Mouse (Mus musculus) embryo, embryonic 10.5 days (tissue): Measurements from ENCODE around the gene Gal3st3.
A peak's percentile ranks its signal among the peaks of the same experiment; 100 is the strongest.

ENCODE experiments used
- DNase-seq: peaks from one replicate; pipeline ENCODE4 v3.0.0-alpha.2; 2015; ENCODE audit warnings: low spot score

The Gal3st3 gene

DNA sequence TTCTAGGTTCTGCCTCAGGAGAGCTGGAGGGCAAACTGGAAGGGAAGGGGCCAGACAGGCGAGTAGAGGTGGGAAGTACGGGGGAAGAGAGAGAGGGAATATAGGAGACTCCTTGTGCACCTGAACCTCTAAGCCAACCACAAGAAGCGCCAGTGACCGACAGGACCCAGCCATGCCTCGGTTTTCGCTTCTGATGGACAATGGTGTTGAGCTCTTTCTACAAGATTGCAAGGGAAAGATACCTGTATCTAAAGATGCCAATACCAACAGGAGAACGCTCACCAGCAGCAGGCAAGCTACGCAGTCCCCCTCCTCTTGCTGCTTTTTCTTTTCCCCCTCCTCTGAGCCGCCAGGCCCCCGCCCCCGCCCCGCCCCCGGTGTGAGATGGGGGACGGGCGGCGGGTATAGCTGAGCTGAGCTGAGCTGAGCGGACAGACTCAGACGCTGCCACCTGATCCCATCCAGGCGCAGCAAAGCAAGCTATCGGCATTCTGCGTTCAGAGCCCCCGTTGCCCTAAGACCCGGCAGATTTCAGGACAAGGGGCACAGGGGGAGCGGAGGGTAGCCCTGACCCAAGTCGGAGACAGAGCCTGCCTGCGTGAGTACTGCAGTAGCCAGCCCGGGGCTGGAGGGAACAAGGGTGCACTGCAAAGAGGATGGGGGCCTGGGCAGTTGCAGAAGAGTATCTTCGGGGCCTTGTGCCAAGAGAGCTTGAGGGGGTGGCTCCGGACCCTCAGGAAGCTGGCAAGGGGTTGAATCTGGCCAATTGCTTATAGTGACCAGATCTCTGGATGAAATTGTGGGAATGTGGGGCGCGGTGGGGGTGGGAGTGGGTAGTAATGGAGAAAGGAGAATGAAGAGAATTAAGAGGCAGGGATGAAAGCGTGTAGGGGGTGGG lies at the start of gene Gal3st3:
Gene Gal3st3 (plus strand): TSS at position 429 of the 898 bp plus-strand sequence.
- peak; percentile 70 for DNase-seq

DNA sequence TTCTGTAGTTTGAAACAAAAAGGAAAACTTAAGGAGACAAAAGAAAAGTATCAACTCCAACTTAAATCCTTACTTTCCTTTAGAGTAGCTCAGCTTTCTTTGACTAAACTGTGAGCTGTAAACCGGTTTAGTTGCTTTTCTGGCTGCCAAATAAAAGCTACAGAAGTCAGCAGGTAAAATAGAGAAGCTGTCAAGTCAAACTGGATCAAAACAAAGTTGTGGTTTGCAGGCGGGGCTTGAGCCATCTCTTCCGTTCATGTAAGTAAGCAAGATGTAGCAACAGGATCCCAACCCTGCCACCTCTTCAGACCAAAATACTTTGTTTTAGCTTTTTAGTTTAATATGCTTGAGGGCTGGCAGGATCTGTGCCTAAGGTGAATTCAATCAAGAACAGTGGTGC lies 41.0 kb upstream of the Gal3st3 start:
- DNase-seq: no peak

DNA sequence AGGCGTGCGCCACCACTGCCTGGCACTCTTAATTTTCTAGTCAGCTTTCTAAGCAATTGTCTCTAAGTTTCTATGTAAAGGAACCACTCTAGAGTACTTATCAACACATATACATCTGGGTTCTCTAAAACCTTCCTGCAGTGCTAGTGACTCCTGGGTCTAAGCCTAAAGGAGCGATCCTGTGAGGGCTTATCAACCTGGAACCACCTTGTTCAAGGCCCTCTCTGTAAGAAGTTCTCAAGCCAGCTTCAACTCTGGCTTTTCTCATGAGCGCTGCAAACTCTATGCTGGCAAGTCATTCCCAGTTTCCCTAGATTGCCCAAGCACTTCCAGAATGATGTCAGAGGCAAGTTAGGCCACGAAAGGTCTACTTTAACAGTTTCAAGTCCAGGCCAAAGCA lies 31.1 kb upstream of the Gal3st3 start:
- DNase-seq: no peak

DNA sequence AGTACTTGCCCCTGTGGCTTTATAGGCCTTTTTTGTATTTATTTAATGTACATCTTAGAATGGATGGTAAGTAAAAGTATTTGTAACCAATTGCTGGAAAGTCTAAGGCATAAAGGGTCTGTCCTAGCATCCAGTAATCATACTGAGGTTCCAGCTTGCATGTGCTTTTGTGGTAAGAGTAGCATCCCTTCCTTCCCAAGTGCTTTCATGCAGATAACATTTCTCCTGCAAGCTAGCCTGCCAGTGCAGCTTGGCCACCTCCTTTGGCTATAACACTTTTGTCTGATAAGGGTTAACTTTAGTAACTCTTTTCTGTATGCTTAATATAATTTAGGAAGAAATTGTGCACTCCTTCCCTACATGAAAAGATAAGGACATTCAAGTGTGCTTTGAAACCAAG lies 30.1 kb upstream of the Gal3st3 start:
- no peak for DNase-seq

DNA sequence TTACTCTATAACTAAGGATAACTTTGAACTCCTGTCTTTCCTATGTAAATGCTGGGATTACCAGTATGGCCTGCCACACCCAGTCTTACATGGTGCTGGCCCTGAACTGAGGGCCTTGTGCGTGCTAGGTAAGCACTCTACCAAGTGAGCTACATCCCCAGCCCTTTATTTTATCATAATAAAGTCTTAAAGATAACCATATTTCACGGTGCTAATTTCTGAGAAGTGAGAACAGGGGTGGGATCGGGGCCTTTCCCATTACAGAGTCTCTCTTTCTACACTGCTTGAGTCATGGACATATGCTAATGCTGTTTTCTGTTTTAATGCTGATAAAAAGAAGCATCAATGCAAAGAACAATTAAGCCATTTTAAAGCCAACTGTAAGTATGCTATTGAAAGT lies 29.3 kb upstream of the Gal3st3 start:
- DNase-seq: no peak

DNA sequence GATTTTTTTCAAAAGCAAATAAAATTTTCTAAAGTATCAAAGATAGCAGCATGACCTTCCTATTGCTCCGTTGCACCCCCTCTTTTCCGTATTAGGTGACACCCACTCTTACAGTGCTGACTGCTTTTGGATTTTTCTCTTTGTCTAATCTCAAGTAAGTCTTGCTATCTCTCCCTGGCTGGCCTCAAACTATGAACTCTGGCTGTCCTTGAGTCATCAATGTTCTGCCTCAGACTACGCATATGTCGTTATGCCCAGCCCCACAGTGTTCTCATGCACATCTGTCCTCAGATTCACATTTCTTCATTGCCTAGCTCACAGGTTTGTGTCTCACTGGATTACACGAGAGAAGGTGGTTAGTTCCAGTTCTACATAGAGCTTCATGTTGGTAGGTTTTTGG lies 28.7 kb upstream of the Gal3st3 start:
- no peak for DNase-seq

DNA sequence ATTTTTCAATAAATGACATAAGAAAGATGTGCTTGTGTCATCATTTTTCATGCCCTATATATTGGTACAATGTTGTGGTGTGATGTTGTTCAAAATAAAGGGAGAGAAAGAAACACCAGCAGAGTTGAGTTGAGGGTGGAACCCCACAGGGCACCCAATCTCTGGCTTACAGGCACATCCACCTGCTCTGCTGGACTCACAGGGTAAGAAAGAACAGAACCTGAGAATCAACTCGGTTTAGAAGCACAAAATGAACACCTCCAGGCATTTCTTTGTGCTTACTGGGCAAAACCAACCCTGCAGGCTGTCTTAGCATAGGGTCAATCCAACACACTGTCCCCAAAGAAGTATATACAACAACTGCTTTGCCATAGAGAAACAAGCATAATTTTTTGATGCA lies 26.7 kb upstream of the Gal3st3 start:
- no peak for DNase-seq

DNA sequence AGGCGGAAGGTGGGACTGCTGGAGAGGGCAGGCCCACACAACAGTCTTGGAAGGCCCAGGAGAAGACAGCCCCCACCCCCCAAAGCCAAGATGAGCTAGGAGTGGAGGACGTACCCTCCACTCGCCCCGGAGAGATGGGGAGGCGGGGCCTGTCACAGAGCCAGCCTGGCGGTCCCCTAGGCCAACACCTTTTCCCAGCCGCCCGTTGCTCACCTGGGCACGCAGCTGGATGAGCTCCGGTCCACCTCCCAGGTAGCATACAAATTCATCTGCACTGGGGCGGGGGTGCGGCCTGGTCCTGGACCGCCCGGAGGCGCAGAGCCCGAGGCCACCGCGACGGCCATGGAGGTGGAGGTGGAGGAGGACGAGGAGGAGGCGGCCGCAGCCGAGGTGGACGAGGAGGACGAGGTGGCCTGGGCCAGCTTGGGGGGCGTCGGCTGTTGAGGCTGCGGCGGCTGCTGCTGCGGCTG lies 25.8 kb upstream of the Gal3st3 start:
- DNase-seq: peak; percentile 61

DNA sequence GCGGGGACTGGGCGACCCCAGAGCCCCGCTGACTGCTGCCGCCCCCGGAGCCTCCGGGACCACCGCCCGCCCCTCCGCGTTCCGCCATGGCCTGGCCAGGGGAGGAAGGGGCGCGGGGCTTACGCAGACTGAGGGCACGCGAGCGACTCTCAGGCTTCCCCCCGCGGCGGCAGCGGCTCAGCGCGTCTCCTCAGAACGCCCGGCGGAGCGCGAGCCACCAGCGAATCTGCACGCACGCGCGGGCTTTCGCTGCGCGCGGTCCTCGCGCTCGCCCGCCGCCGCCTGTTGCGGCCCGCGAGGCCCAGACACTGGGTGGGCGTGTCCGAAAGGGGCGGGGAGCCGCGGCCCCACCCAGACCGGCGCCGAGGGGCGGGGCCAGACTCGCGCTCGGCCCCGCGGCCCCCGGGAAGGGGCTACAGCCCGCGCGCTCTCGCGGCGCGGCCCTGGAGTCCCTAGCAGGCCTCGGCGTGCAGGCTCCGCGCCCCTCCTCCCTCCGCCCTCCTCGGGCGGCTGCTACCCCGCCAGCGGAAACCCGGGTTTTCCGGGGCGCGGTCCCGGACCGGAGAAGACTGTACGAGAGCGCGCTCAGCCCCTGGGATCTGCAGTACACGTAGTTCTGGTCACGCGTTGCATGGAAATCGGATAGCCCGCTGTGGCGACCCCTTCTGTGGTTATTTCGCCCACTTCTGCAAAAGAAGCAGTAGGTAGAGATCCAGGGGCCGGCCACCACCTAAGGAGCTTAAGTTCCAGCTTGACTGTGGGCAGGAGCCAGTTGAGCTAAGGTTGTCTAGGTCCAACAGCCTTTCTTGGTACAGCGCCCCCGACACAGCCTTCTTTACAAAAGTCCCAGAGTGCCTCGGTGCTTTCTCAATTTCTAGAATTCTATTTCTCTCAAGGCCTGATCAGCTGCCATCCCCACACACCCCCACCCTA lies 25.1 kb upstream of the Gal3st3 start, which contains the start of gene Pacs1:
Gene Pacs1 (minus strand): TSS at position 319 of the 933 bp plus-strand sequence.
- DNase-seq: peak; percentile 93

DNA sequence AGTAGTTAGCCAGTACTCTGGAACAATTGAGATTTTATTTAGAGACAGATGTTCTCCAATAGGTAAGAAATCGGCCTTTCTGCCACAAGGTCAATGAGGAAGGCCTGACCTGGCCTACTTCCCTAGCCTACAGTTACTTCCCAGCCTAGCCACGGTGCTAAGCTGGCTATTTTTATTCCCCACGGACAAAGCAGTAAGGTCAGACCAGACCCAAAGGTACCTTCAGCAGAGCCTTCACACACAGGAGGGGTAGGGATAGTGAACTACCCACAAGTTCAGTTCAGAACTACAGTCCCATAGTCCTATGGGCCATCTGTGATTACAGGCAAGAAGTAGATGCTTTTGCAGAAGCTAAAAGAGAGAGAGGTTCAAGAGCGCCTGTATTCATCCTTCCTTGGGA lies 24.2 kb upstream of the Gal3st3 start:
- no peak for DNase-seq

DNA sequence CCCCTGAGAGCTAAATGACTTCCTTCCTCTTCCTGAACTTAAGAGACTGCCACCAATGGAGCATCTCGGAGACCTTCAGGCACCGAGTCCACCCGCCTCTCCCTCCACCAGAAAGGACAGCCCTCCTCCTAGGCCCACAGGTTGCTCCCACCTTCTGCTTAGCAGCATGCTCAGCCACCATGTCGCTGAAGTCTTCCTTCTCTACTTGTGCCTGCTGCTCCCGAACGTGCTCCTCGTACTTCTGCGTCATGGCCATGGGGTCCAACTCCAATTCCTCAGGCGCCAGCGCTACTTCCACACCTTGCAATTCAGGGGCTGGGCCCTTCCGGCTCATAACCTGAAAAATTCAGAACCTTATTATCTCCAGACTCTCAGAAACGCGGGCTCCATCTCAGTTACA lies 23.5 kb upstream of the Gal3st3 start:
- no peak for DNase-seq

DNA sequence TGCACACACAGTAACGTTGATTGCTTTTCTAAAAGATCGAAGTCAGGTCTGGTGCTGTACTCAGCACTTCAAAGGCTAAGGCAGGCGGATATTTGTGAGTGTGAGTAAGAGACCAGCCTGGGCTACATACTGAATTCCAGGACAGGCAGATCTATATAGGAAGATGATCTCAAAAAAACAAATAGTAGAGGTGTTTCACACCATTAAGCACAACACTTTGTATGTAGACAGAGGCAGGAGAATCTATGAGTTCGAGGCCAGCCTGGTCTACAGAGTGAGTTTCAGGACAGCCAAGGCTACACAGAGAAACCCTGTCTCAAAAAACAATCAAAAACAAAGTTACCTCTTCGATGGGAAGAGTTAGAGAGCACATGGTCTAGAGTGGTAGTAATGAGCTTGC lies 22.4 kb upstream of the Gal3st3 start:
- no peak for DNase-seq

DNA sequence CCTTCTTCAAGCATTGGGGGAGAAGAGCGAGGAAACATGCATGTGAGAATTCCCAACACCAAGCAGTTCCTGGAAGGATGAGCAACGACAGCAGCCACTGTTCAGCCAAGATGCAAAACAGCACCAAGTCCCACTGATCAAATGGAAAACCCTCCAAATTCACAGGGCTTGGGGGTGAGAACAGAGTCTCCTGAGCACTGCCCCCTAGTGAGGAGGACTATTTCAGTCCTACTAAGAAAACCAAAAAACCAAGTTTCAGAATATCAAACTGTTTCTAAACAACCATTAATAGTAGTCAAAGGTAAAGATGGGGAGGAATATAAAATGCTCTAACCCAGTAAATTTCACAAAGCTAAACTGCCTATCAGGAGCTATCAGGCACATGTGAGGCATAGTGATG lies 21.6 kb upstream of the Gal3st3 start:
- no peak for DNase-seq

DNA sequence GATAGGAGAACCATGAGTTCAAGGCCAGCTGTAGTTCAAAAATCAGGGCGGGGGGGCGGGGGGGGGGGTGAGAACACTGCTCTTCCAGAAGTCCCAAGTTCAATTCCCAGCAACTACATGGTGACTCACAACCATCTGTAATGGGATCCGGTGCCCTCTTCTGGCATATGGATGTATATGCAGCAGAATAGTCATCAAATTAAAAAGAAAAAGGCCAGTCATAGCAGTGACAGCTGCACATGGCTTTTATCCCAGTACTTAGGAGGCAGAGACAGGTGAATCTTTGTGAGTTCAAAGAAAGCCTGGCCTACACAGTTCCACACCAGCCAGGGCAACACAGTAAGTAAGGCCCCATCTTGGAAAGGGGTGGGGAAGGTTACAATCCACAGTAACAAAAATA lies 21.0 kb upstream of the Gal3st3 start:
- peak; percentile 37 for DNase-seq

DNA sequence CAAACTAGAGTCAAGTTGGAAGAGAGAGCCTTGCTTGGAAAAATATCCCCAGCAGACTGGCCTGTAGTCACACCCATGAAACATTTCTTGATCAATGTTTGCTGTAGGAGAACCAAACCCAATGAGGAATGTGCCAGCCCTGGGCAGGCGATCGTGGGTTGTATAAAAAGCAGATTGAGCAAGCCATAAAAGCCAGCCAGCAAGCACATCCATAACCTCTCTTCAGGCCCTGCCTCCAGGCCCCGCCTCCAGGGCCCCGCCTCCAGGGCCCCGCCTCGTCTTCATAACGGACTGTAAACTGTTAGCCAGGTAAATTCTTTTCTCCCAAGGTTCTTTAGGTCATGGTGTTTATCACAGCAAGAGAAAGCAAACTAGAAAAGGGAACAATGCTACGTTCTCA lies 19.8 kb upstream of the Gal3st3 start:
- DNase-seq: no peak

DNA sequence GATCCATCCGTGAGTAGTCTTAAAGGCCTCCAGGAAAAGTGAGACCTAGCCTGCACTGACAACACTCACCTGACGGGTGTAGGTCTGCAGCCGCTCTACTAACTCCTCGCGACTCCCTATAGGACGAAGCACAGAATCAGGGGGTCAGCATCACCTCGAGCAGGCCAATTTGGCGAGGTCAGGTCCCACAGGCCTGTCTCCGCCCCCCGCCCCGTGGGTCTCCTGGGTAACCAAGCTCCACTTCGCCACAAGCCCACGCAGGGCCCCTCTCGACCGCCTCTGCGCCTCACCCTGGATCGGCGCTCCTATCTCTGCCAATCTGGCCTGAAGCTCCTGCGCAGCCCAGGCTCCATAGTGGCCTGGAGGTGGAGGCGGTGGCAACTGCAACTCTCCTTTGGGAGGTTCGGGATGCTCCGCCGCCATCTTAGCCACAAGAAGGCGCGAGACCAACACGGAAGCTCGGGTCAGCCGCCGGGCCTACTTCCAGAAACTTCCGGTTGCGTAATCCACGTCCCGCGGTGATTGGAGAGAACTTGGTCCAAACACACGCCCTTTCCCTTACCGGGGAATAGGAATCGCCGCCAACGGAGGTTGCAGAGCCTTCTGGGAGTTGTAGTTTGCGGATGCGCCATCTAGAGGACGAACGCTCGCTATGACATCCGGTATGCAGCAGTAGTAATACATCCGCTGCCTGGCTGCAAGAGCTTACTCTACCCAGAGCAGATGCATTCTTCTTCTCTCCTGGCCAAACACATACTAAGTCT lies 3.0 kb upstream of the Gal3st3 start, which contains the start of gene Sf3b2:
Gene Sf3b2 (minus strand): TSS at position 484 of the 764 bp plus-strand sequence.
- peak; percentile 100 for DNase-seq

DNA sequence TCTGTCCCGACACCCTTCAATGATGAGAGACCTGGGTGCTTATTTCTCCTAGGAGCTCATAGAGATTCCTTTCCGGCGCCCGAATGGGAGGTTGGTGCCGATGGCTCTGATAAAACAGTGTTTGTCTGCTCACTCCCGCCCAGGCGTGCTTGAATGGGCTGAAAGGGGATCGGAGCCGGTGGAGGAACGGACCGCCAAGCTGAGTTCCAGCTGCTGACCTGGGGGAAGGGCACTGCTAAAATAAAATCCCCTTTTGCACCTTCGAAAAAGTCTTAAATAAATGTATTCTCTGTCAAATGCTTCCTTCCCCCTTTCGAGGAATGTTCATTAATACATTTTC lies 2.4 kb upstream of the Gal3st3 start:
- no peak for DNase-seq

DNA sequence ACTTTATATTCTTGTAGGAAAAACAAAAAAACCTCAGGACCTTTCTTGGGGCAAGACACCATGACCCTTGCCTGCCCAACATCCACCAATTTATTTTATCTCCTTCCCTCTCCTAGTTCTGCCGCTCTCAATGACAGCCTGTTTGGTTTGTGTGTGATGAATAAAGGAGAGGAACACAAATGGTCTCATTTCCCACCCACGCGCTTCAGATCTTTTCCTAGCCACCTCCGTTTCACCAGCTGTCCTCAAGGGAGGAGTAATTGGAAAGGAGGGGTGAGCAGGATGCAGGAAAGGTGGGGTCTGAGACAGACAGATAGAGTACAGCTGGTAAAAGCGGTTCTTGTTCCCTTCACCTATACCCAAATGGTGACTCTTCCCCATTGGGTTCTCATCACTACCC lies 1.5 kb upstream of the Gal3st3 start:
- DNase-seq: no peak

DNA sequence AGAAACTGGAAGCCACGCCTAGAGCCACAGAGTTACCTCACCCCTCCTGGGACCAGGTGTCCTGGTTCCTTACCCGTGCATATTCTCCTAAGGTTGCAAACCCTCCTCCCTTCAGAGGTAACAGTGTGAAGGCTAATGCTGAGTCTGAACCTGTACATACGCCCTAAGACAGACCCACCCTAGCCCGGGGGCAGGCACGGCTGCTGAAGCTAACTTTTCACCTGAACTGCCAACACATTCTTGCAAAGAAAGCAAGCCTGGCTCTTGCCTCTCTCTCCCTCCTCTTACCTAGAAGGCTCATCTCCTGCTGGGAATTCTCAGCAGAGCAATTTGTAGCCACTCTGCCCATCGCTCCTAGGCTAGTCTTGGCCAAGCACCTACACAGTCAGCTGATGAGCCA lies 2.5 kb downstream of the Gal3st3 start:
- DNase-seq: no peak

DNA sequence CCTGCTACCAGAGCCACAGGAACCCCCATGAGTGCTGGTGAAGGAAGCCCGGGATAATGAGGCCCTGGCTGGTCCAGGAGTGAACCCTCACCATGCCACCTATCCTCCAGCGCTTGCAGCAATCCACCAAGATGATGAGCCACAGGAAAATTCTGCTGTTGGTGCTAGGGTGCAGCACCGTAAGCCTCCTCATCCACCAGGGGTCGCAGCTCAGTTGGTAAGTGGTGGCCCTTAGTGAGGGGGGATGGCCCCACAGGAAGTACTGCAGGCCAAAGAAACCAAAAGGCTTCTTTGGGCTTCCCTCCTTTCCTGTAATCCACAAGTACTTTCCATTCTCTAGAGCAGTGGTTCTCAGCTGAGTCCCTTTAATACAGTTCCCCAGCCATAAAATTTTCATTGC lies 4.3 kb downstream of the Gal3st3 start:
- peak; percentile 75 for DNase-seq

DNA sequence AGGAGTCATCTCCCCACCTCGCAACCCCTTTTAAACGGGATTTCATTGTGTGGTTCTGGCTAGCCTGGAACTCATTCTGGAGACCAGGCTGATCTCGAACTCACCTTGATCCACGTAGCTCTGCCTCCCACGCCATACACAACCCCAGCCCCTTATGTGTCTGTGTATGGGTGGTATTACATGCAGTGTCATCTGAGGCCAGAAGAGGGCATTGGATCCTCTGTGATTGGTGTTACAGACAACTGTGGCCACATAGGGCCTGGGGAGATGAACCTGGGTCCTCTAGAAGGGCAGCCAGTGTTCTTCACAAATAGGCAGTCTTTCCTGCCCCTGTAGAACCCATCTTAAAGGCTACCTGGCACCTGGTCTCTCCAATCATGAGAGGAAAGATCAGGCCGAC lies 8.1 kb downstream of the Gal3st3 start:
- DNase-seq: no peak
